In the genomic region with DNA sequence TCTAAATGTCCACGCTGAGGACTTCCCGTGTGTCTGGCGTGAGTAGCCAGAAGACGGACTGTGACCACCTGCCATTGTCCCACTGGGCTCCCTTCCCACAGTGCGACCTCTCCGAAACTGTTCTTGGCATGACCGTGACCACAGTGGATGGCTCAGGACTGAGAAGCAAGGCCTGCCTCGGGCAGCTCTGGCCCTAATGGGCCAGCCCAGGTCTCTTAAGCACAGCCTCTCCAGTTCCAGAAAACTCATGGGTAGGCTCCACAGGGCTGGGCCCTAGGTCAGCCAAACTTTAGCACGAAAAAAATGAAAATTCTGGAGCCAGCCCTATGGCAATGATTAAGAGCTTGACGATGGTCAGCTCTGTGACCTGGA, we compare ENCODE assay signal across 8 mouse cellular contexts. TPM values are rescaled to one million over a fixed set of nuclear protein-coding genes. Genes with fewer than 3 reads are reported as not detected.
DNase-seq lines count a peak whose midpoint lies in the region; ATAC-seq and TF ChIP-seq lines count a peak whose summit lies in the region.

No protein-coding gene starts in this region.

- peak overlapping the region; percentile 76 for H3K4me3 ChIP-seq in left cerebral cortex, adult 2 months
- H3K4me3 ChIP-seq in embryonic facial prominence, embryonic 12.5 days, result peak overlapping the region; percentile 80
- H3K4me3 ChIP-seq in hindbrain, embryonic 14.5 days (replicated peaks; ENCODE audit: low read length), result peak overlapping the region; percentile 71
- peak overlapping the region; percentile 84 for H3K4me3 ChIP-seq in midbrain, embryonic 12.5 days

- intact Hi-C loops in left cerebral cortex, adult 2 months (cut with DNase I), result loop anchor here (2.0 kb wide), 1 partner anchor 41 kb away; no protein-coding TSS in a partner anchor
- intact Hi-C loops in left cerebral cortex, postnatal 4 days (cut with DNase I), result no loop called here

- H3K4me2 ChIP-seq in embryonic facial prominence, embryonic 12.5 days (replicated peaks), result peak overlapping the region; percentile 88
- peak overlapping the region; percentile 94 for H3K4me2 ChIP-seq in hindbrain, embryonic 14.5 days (replicated peaks)
- peak overlapping the region; percentile 96 for H3K4me2 ChIP-seq in midbrain, embryonic 12.5 days (replicated peaks)

- H3K27ac ChIP-seq in left cerebral cortex, adult 2 months, result peak overlapping the region; percentile 99
- H3K27ac ChIP-seq in embryonic facial prominence, embryonic 12.5 days, result 0 out of 2 replicates have a peak overlapping the region, but pooled peaks have one; percentile 60
- H3K27ac ChIP-seq in hindbrain, embryonic 14.5 days, result peak overlapping the region; percentile 54
- no peak overlapping the region for H3K27ac ChIP-seq in midbrain, embryonic 12.5 days (replicated peaks)

- WGBS in embryonic facial prominence, embryonic 12.5 days, result 59% methylated on average over 10 of the region's 10 CpGs
- 51% methylated on average over 10 of the region's 10 CpGs for WGBS in hindbrain, embryonic 14.5 days
- WGBS in midbrain, embryonic 12.5 days, result 54% methylated on average over 10 of the region's 10 CpGs

- peaks cover 16% of the 10 kb centered on the region; the same call in 1 of the 2 replicates for H3K4me1 ChIP-seq in embryonic facial prominence, embryonic 12.5 days
- peaks cover 18% of the 10 kb centered on the region for H3K4me1 ChIP-seq in hindbrain, embryonic 14.5 days (replicated peaks; ENCODE audit: control insufficient read depth, insufficient read depth, low read length)
- peaks cover 15% of the 10 kb centered on the region for H3K4me1 ChIP-seq in midbrain, embryonic 12.5 days

- no peak for TF ChIP-seq CTCF in left cerebral cortex, adult 2 months (IDR thresholded peaks at IDR 0.05)

- H3K36me3 ChIP-seq in embryonic facial prominence, embryonic 12.5 days, result no peaks in the 10 kb centered on the region
- no peaks in the 10 kb centered on the region for H3K36me3 ChIP-seq in hindbrain, embryonic 14.5 days (replicated peaks; ENCODE audit: control insufficient read depth, insufficient read depth)
- H3K36me3 ChIP-seq in midbrain, embryonic 12.5 days, result no peaks in the 10 kb centered on the region

- no peak for DNase-seq in left cerebral cortex, adult 2 months (ENCODE audit: extremely low spot score in 1 of 2, low spot score in 2 of 2)
- no peak for DNase-seq in left cerebral cortex, postnatal 4 days
- DNase-seq in hindbrain, embryonic 14.5 days (ENCODE audit: low spot score), result no peak
- no peak for DNase-seq in cerebellum, adult 9-11 months
- DNase-seq in frontal cortex, adult 2 months (ENCODE audit: extremely low spot score in 1 of 2, low spot score in 1 of 2), result no peak
- no peak for DNase-seq in thymus, postnatal 0 days (ENCODE audit: low spot score)

- H3K9ac ChIP-seq in embryonic facial prominence, embryonic 12.5 days, result peak overlapping the region; percentile 74
- peak overlapping the region; percentile 90 for H3K9ac ChIP-seq in hindbrain, embryonic 14.5 days
- H3K9ac ChIP-seq in midbrain, embryonic 12.5 days (replicated peaks), result peak overlapping the region; percentile 82

- peak; percentile 77 for ATAC-seq in embryonic facial prominence, embryonic 12.5 days (ENCODE audit: insufficient number of reproducible peaks, insufficient read depth, low FRiP score, low TSS enrichment)
- ATAC-seq in hindbrain, embryonic 14.5 days (ENCODE audit: low FRiP score), result peak; percentile 85
- ATAC-seq in midbrain, embryonic 12.5 days (ENCODE audit: low FRiP score, low read depth), result peak; percentile 83

- no peaks in the 10 kb centered on the region for H3K27me3 ChIP-seq in embryonic facial prominence, embryonic 12.5 days
- H3K27me3 ChIP-seq in hindbrain, embryonic 14.5 days (ENCODE audit: control insufficient read depth, insufficient read depth, low read length), result no peaks in the 10 kb centered on the region
- H3K27me3 ChIP-seq in midbrain, embryonic 12.5 days, result 0 out of 2 replicates have a peak, but pooled peaks cover 5% of the 10 kb centered on the region

- H3K9me3 ChIP-seq in embryonic facial prominence, embryonic 12.5 days, result no peaks in the 10 kb centered on the region
- no peaks in the 10 kb centered on the region for H3K9me3 ChIP-seq in hindbrain, embryonic 14.5 days (ENCODE audit: control insufficient read depth, low read length)
- H3K9me3 ChIP-seq in midbrain, embryonic 12.5 days, result no peaks in the 10 kb centered on the region

RNA-seq across cellular contexts. Expression of gene Atf3, which starts 6.1 kb away (rescaled TPM):
- total RNA-seq in left cerebral cortex, adult 2 months (2021), result 1 to 10 TPM in 1 of 2 experiments, under 1 TPM in 1; 0.48 to 2.4 TPM
- total RNA-seq in left cerebral cortex, postnatal 4 days (2021), result under 1 TPM; 0.58 to 0.99 TPM
- polyA plus RNA-seq in embryonic facial prominence, embryonic 12.5 days (2016; fragmentation: Nextera tagmentation; extraction: Ambion mirVana), result 2.3 and 2.8 TPM in 2 replicates
- polyA plus RNA-seq in hindbrain, embryonic 14.5 days (2014; fragmentation: Nextera tagmentation; extraction: Ambion mirVana), result 1.4 and 1.8 TPM in 2 replicates
- 1.5 and 2.1 TPM in 2 replicates for polyA plus RNA-seq in midbrain, embryonic 12.5 days (2016; fragmentation: Nextera tagmentation; extraction: Ambion mirVana)
- polyA plus RNA-seq in frontal cortex, adult 2 months (2012; rRNA removed), result 2.0 and 2.7 TPM in 2 replicates
- 1.4 and 2.1 TPM in 2 replicates for polyA plus RNA-seq in thymus, postnatal 0 days (2015; fragmentation: Nextera tagmentation; extraction: Ambion mirVana)

RNA-seq across cellular contexts. Expression of gene Fam71a, which starts 59.3 kb away (rescaled TPM):
- total RNA-seq in left cerebral cortex, adult 2 months (2021), result not detected
- not detected for total RNA-seq in left cerebral cortex, postnatal 4 days (2021)
- not detected in 2 replicates for polyA plus RNA-seq in embryonic facial prominence, embryonic 12.5 days (2016; fragmentation: Nextera tagmentation; extraction: Ambion mirVana)
- polyA plus RNA-seq in hindbrain, embryonic 14.5 days (2014; fragmentation: Nextera tagmentation; extraction: Ambion mirVana), result not detected in 2 replicates
- not detected in 2 replicates for polyA plus RNA-seq in midbrain, embryonic 12.5 days (2016; fragmentation: Nextera tagmentation; extraction: Ambion mirVana)
- not detected in 2 replicates for polyA plus RNA-seq in frontal cortex, adult 2 months (2012; rRNA removed)
- polyA plus RNA-seq in thymus, postnatal 0 days (2015; fragmentation: Nextera tagmentation; extraction: Ambion mirVana), result not detected in 2 replicates
